Mouse (Mus musculus) gonadal fat pad, adult 2 months (tissue): Measurements from ENCODE around the gene Cacna1d. TPM values are rescaled to one million over a fixed set of nuclear protein-coding genes. Genes with fewer than 3 reads are reported as not detected.

Experiments
- DNase-seq: peaks from one replicate; pipeline ENCODE4 v3.0.0-alpha.2; 2012; ENCODE audit warnings: low read depth
- polyA plus RNA-seq: library from polyadenylated mRNA; depleted of rRNA; stranded (reverse); fragments of >200 nt; gene quantifications from 2 replicates; pipeline ENCODE4 v1.2.3, GENCODE M21; 2012

Cacna1d gene
- polyA plus RNA-seq, 1 experiment: 26.7 TPM

DNA sequence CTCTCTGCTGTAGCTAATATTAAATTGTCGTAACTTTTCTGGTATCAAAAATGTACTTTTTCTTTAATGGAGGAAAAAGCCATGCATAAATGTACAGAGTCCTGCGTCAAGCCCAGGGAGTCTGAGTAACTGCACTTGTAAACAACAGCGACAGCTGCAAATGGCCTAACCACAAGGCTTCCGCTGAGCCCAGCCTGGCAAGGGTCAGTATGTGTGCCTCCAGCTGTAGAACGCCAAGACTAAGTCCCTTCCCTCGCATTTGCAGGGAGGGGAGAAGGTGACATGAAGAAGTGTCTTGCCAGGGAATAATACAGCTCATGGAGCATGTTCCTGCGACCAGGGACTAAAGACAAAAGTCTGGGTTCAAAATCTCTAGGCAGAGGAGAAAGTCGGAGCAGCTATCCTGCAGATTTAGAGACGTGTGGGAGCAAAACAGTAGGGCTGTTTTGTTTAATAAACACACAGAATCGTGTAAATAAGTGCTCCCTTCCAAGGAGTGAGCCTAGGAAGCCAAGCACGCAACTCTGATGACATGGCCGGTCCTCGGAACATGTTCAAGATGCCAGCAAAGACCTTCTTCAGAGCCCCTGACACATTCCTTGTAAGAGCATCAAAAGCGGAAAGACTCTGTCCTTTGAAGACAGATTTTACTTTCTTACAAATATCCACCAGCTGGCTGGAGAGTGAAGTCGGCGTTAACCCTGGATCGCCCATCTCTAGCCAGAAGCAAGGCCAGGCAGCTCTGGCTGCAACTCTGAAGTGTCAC lies 160.7 kb downstream of the Cacna1d start:
- DNase-seq: no peak

DNA sequence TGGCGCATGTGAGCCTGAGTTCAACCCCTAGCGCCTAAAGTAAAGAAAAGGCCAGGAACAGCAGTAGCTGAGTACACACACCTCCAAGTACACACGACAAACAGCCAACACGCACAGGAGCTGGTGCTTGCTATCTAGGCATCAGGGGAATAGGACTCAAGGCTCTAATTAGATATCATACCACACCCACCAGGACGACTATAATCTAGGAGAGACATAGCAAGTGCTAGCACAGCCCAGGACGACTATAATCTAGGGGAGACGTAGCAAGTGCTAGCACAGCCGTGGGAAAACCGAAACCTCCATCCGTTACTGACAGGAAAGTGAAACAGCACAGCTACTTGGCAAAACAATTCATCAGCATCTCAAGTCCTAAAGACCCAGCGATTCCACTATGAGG lies 162.1 kb downstream of the Cacna1d start:
- DNase-seq: no peak

DNA sequence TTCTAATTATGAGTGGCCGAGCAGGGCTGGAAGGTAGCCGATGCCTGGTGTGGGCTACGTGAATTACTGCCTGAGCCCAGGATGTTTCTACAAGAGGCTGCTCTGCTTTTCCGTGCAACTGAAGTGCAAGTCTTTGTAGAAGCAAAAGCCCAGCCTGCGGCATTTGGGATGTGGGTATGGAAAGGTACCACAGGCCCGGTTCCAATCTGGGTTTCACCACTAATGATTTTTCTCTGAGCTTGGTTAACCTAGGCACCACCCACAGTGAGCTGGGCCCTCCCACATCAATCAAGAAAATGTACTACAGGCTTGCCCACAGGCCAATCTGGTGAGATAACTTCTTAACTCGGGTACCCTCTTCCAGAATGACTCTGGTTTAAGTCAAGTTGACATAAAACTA lies 163.8 kb downstream of the Cacna1d start:
- no peak for DNase-seq

DNA sequence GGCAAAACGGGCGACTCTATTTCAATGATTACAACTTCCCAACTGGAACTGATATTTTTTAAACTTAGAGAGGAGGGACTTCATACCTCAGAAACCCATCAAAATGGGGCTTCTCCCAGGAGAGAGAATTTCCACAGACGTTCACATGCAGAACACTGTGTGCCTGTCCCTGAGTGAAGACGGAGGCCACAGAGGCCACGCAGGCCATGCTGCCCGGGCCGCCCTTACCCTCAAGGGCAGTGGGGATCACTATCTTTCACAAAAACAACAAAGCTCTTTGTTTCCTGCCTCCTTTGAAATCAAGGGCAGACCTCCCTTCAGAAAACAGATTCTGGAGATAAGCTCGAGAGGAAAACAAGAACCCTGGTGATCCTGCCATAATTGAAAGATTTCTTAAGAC lies 164.2 kb downstream of the Cacna1d start:
- no peak for DNase-seq

DNA sequence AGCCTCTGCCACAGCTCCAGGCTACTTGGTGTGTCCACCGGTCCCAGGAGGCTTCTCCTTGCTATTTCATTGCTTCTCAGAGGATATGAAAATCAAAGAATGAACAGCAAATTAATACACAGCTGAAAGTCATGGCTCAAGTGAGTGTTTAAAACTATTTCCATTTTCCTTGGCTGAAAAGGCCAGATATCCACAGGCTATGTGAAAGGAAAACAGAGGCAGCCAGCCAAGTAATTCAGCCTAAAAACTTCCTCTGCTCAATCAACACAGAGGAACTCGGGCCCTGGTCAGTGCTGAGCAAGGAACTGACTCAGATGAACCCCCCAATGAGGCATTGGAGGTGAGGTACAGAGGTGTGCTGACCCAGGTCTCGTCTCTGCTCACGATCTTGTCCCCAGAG lies 165.0 kb downstream of the Cacna1d start:
- DNase-seq: no peak

DNA sequence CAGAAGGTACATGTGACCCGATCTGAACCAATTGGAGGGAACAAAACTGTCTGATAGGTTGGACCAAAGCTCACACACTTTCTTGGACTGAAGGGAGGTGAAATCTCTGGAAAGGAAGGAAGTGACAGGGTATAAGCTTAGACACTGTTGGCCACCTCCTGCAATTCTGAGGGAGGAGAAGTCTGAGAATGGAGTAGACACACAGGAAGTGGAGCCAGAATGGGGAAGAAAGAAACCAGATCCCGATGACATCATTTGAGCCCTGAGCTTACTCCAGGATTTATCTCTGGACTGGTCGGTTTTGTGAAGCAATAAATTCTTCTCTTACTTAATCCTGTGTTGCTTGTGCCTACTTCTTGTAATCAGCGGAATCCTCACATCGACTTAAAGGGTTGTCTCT lies 166.3 kb downstream of the Cacna1d start:
- peak; percentile 9 for DNase-seq

DNA sequence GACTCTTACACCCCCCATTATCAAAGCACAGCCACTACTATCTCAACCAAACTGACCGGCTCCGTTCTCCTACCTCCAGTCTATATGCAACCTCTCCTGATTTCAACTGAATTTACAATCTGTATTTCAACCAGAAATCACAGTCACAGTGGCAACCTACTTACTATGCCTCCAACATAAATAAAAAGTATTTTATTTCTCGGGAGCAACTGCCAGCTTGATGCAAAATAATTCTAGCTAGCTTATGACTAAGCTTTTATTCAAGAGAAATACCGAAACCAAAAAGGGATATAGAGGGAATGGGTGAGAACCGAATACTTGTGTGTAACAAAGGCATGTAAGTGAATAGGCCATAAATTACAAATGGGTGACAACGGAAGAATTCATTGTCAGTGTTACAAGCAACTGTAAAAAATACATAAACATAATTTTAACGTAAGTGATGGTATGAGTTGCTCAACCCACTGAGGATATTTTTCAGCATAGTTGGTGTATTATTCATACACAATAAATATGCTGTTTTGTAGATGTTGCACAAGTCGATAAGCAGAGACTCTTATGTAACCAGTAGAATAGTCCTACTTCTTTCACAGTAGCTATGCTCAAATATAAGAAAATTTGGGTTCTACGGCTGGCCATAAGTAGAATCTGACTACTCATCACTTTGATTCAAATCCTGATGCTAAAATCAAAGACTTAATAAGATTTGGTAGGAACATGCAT lies 172.4 kb downstream of the Cacna1d start:
- no peak for DNase-seq

DNA sequence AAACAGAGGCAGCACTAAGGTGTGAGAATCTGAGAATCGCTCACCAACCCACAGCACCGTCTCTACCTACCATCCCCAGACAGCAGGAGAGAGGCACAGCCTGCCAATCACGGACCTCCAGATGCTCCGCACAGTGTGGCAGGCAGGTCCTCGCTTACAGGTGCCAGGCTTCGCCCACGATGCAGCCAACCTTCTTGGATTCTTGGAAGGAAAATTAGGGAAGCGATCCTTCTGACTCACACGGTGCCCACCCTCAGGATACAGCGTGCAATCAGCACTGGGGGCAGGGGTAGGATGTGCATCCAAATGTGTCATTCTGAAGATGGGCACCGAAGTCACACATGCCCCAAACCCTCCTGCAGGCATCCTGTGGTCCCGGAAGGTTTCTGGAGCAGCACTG lies 173.0 kb downstream of the Cacna1d start:
- no peak for DNase-seq

DNA sequence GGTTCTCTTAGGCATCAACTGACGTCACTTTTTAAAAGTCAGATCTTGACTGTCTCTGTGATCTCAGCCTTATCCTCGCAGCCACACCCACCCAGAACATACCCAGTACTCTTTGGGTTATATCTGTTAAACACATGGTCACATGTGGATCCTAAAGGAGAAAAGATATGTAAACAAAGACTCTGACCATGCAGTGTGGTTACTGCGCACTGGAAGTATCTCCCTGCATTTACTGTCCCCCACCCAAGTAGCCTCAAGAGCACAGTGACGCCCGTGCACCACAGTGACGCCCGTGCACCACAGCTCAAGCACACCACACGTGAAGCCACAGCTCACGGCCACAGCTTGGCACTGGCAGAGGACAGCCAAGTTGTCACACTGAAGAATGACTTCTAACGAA lies 173.6 kb downstream of the Cacna1d start:
- no peak for DNase-seq

DNA sequence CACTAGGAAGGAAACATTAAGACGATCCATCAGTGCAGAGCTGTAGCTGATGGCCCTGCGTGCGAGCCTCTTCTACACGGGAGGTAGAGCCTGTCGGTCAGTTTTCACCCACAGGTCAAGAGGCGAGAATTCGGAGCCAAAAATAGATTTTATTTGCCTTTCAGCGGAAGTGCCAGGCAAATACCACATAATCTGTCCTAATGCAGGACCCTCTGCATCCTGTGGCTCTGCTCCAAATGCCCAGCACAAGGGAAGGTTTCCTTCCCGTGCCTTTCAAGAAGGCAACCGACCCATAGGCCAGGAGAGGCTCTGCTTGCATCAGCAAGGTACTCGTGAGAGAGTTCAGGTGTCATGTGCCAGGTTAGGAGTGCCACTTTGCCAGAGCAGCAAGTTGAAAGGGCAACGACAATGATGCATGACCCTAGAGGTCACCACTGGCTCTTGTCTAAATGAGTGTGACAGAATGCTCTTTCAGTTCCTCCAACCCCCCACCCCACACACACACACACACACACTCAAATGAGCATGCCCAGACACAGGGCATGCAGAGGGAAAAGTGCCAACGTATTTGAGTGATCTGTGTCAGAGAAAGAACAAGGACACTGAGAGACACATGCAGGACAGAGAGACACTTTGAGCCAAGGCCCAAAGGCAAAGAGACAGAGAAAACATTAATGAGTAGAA lies 179.9 kb downstream of the Cacna1d start:
- peak; percentile 8 for DNase-seq

DNA sequence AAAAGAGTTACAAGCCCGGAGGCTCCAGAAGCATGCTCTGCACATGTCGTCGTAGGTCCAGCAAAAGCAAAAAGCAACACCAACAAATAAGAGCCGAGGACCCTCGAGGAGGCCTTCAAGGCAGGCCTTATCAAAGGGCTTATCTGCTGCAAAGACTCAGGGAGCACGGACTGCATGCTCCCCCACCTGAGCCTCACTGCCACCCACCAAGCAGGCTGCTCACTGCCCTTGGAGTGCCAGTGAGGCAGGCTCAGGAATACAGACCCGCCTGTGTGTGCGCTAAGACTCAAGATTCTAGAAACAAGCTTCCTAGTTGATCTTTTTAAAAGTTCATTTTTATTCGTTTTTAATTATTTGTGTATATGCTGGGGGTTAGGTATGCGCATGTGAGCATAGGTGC lies 181.0 kb downstream of the Cacna1d start:
- DNase-seq: no peak

DNA sequence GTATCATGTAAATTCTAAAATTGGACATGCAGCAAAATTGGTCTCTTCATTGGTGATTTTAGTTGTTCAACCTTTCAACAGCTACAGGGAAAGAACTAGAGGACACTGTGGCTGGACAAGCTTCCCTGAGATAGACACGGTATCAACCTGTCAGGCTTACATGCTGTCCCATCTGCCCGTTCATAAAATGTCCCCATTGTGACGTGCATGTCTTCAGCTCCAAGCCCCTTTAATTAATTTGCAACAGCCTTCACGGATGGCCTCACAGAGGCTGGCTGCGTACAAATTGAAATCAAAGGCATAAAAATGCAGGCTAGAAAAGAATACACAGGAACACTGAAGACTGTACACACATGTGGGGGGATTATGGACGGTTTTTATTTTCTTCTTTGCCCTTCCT lies 185.0 kb downstream of the Cacna1d start:
- no peak for DNase-seq

DNA sequence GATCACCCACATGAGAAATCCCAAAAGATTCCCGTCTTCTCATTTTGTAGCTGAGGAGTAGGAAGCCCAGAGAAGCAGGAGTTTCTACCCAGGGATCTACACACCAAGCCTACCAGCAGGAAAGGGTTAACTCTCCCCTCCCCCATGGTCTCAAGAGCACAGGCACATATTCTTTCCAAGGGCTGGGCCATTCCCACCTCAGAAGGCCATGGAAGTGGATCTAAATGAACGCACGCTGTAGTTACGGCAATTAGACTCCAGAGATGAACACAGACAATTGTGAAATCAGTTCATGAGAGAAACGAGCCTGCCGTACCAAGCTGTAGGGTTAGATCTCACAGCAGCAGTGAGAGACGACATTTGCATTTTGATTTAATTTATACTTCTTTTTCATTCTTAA lies 191.3 kb downstream of the Cacna1d start:
- no peak for DNase-seq

DNA sequence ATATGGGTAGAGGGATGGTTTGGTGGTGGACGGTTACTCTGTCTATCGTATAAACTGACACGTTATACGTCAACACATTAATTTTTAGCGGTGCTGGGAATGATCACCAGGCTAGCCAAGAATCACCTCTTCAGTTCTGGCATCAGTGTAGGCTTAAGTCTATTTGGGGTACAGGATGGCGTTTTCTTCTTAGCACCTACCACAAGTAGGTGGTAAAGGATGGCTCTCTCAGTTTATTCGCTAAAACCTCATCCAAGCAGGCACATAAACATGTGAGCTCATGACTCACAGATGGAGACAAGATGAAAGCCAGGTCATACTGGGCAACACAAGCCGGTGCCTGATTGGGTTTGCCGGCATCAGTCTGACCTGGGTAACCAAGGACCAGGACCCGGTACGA lies 193.8 kb downstream of the Cacna1d start:
- no peak for DNase-seq

DNA sequence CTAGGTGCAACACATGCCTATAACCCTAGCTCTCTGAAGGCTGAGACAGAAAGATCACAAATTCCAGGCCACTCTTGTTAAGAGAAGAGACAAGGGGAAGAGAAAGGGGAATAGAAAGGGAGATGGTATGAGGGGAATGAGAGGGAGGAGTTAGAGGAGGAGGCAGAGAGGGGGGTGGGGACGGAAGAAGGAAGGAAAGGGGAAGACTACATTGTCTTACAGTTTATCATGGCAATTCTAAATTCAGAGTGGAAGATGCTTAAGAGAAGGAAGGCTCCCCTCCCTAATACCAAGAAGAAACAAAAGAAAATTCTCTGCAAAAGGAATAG lies 199.2 kb downstream of the Cacna1d start:
- DNase-seq: no peak

DNA sequence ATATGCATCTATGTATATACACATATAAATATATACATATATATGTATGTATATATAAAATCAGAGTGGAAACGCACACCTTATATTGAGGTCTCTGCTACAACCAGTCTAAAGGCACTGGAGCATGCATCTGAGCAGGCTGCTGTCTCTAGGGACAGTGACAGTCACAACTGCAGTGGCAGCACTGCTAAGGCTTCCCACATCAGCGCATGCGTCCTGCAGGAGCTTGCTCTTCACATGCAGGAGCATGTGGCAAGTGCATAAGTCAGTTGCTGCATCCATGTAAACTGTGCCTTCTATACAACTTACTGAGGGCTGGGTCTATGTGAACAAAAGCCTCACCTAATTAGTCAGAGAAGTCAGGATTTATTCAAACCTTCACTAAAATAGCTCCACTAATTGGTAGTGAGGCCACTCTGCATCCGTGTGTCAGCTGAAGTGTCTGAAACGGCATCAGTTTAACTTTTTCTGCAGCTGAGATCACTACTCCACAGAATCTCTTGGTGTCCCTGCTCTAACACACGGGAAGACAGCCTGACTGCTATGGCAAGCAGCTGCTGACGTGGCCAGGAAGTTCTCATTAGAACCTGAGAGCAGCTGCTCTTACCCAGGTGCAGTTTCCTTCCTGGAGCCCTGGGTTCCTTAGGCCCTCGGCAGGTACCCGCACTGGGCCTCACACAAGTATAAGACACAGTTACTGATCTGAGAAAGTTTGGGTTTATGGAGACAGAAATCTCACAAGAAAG lies 199.7 kb downstream of the Cacna1d start:
- no peak for DNase-seq

DNA sequence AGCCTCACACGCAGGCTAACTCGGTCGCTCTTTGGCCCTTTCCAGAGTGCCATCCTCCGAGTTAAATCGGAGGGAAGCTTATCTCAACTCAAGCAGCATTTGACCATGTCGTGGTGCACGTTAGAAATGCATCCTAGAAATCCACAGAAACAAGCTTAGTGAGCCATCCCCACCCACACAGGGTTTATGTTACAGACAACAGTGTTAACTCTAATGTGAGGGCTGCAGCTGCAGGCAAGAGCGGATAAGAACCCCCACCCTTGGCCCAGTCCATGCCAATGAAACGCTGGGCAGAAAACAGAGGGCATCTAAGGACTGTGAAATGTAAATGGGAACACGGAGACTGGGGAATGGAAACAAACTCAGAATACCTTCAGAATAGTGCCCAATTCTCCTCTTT lies 206.8 kb downstream of the Cacna1d start:
- no peak for DNase-seq

DNA sequence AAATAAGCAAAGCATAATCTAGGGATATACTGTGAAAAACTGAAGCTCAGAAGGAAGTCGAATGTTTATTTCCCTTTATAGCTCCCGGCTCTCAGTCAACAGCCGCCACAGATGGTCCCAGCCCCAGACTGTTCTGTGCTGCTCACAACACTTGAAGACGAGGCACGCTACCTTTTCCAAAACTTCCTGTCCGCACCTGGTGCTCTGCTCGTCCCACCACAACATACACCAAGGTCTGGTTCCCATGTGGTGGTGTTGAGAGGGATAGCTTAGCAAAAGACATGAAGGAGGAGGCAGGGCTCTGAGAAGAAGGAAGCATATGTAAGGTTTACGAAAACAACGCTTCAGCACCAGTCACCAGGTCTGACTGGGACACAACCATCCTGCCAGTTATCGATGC lies 207.2 kb downstream of the Cacna1d start:
- no peak for DNase-seq

DNA sequence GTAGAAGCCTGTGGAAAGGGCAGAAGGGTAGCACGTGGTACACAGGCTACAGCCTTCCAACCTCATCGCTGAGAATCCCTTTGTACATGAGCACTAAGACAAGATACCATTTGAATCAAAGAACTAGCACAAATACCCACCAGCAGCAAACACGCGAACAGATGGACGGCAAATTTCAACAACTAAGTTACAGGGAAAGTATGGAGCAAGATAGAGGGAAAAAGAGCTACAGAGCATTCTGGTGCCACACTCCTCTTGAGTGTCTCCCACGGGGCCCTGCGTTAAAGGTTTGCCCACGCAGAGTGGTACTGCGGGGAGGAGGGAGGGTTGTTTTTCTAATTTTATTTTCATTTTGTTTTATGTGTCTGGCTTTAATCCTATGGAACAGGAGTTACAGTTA lies 215.7 kb downstream of the Cacna1d start:
- no peak for DNase-seq

DNA sequence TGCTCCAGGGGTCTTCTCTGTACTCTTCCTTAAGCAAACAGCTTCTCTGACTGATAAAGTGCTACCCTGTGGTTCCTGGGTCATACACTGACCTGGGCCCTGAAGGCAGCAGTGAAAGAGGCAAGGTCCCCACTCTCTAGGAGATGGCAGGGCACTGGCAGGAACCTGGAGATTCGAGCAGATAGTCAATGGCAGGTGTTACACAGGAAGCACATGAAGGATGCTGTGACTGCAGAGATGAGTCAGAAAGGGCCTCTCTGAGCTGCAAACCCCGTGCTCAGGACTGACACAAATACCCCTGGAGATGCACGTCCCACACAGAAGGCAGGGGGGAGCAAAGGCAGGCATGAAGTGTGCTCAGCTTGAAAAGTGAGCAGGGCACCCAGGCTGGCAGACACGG lies 218.3 kb downstream of the Cacna1d start:
- DNase-seq: no peak

DNA sequence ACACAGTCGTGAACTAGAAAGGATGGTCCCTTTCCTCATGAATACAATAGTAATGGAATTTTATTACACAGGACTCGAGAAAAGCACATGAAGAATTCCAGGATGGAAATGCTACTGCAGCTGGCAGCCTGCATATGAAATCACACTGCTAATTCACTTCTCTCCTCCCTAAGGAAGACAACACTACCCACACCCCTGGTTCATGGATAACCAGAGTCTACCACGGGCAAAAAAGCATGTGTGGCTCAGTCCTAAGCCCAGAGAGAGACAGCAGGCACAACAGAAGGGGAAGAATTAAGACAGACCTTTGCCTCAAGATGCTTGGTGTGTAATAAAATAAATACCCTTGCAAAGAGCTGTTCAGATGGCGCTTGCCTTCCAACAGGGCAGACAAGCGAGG lies 218.7 kb downstream of the Cacna1d start:
- DNase-seq: no peak

DNA sequence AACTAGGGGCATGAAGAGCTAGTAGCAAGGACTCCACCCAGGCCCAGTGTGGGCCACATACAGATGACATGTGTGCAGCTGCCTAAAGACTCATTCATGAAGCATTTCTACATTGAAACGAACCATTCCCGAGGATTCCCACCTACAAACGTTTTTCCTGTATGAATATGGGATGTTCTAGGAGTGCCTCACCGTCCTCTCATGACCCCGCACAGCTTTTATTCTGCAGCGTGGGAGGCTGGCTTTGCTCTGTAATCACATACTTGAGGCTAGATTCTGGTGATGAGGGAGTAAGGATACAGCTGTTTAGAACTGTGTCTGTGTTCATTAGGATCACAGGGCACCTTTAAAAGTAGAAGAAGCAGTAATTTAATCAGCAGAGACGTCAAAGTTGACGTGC lies 219.4 kb downstream of the Cacna1d start:
- no peak for DNase-seq
